Mouse (Mus musculus): ENCODE data around the gene Epha1. TPM values are rescaled to one million over a fixed set of nuclear protein-coding genes. Genes with fewer than 3 reads are reported as not detected.

The Epha1 gene
- polyA plus RNA-seq (2017; shearing (Covaris generic)), result 0.38 TPM

GRCm38 (mm10) chr6:42372816-42373547 lies at the start of gene Epha1:
Epha1 (minus strand) TSS chr6:42373268.

GRCm38 (mm10) chr6:42405134-42405533 lies 32.1 kb upstream of the Epha1 start, which contains the start of gene Tas2r135:
Tas2r135 (plus strand) TSS chr6:42405434.

GRCm38 (mm10) chr6:42399938-42400337 lies 26.9 kb upstream of the Epha1 start, which contains the start of gene Tas2r143:
Tas2r143 (plus strand) TSS chr6:42400238.

GRCm38 (mm10) chr6:42349426-42350020 lies 23.5 kb downstream of the Epha1 start, which contains the start of gene Zyx:
Zyx (plus strand) TSS chr6:42349630.

GRCm38 (mm10) chr6:42324482-42325267 lies 48.4 kb downstream of the Epha1 start, which contains the start of gene Fam131b:
Fam131b (minus strand) TSS chr6:42324643.

Other genes starting within 250 kb of the Epha1 start
- not detected for gene Tas2r139, start 232.3 kb downstream of the Epha1 start, polyA plus RNA-seq (2017; shearing (Covaris generic))
- gene Tas2r144, start 157.9 kb downstream of the Epha1 start, polyA plus RNA-seq (2017; shearing (Covaris generic)), result not detected
- gene Gstk1, start 127.3 kb downstream of the Epha1 start, polyA plus RNA-seq (2017; shearing (Covaris generic)), result 12.2 TPM
- not detected for gene Tmem139, start 111.3 kb downstream of the Epha1 start, polyA plus RNA-seq (2017; shearing (Covaris generic))
- 77.0 TPM for gene Casp2, start 108.3 kb downstream of the Epha1 start, polyA plus RNA-seq (2017; shearing (Covaris generic))
- gene Clcn1, start 86.6 kb downstream of the Epha1 start, polyA plus RNA-seq (2017; shearing (Covaris generic)), result not detected
- not detected for gene Fam131b, start 48.6 kb downstream of the Epha1 start, polyA plus RNA-seq (2017; shearing (Covaris generic))
- gene Zyx, start 23.6 kb downstream of the Epha1 start, polyA plus RNA-seq (2017; shearing (Covaris generic)), result 98.2 TPM
- not detected for gene Tas2r143, start 27.0 kb upstream of the Epha1 start, polyA plus RNA-seq (2017; shearing (Covaris generic))
- gene Tas2r135, start 32.2 kb upstream of the Epha1 start, polyA plus RNA-seq (2017; shearing (Covaris generic)), result not detected
- not detected for gene Tas2r126, start 61.3 kb upstream of the Epha1 start, polyA plus RNA-seq (2017; shearing (Covaris generic))
- not detected for gene Olfr458, start 91.9 kb upstream of the Epha1 start, polyA plus RNA-seq (2017; shearing (Covaris generic))
- not detected for gene Olfr457, start 103.1 kb upstream of the Epha1 start, polyA plus RNA-seq (2017; shearing (Covaris generic))
- gene Olfr456, start 113.9 kb upstream of the Epha1 start, polyA plus RNA-seq (2017; shearing (Covaris generic)), result not detected
- not detected for gene Olfr455, start 174.3 kb upstream of the Epha1 start, polyA plus RNA-seq (2017; shearing (Covaris generic))
- gene Tcaf3, start 224.4 kb upstream of the Epha1 start, polyA plus RNA-seq (2017; shearing (Covaris generic)), result not detected